Mouse (Mus musculus) ES-E14 (cell line): ENCODE data around the gene Timm17a. TPM values are rescaled to one million over a fixed set of nuclear protein-coding genes. Genes with fewer than 3 reads are reported as not detected.

Source experiments
- DNase-seq: peaks from one replicate; pipeline ENCODE4 v3.0.0-alpha.2; 2013; ENCODE audit warnings: low read depth, low spot score
- H3K27ac ChIP-seq: 2 replicates; pipeline ENCODE4 v1.5.1; 2012; ENCODE audit warnings: low read depth, mild to moderate bottlenecking, low read length, moderate library complexity, mixed read lengths; ENCODE audit not compliant: poor library complexity, insufficient read depth, severe bottlenecking
- H3K36me3 ChIP-seq: 2 replicates; pipeline ENCODE4 v1.6.1; 2012; ENCODE audit warnings: mild to moderate bottlenecking, low read length, moderate library complexity, mixed read lengths; ENCODE audit not compliant: control insufficient read depth, poor library complexity, insufficient read depth, severe bottlenecking
- H3K4me1 ChIP-seq, 2 experiments: fragments of 150-350 bp in 1 of 2; sonication (generic) in 1 of 2; 2 replicates each; pipeline ENCODE4 v1.6.1; 2012; ENCODE audit warnings: low read length in 2 of 2, mild to moderate bottlenecking in 1 of 2, mixed read lengths in 1 of 2; ENCODE audit not compliant: control insufficient read depth in 2 of 2, insufficient read depth in 2 of 2, poor library complexity in 1 of 2
- H3K4me3 ChIP-seq, 2 experiments: fragments of 150-350 bp in 1 of 2; sonication (generic) in 1 of 2; 2 replicates each; pipeline ENCODE4 v1.5.1; 2012; ENCODE audit warnings: low read length in 2 of 2, low read depth in 1 of 2, mild to moderate bottlenecking in 1 of 2, mixed read lengths in 1 of 2; ENCODE audit not compliant: insufficient read depth in 1 of 2, poor library complexity in 1 of 2, severe bottlenecking in 1 of 2
- H3K9ac ChIP-seq: 2 replicates; pipeline ENCODE4 v1.6.1; 2012; ENCODE audit warnings: low read depth, mild to moderate bottlenecking, low read length, mixed read lengths; ENCODE audit not compliant: poor library complexity, insufficient read depth, severe bottlenecking
- H3K9me3 ChIP-seq: fragments of 150-350 bp; sonication (generic); 2 replicates; pipeline ENCODE4 v1.6.1; 2012; ENCODE audit warnings: low read depth, mild to moderate bottlenecking, low read length; ENCODE audit not compliant: control insufficient read depth, insufficient read depth
- CHD2 ChIP-seq: IDR thresholded peaks from 2 replicates; pipeline ENCODE4 v1.6.1; 2014; ENCODE audit warnings: mild to moderate bottlenecking, low read depth, low read length, inconsistent platforms
- HCFC1 ChIP-seq: IDR thresholded peaks from 2 replicates; pipeline ENCODE4 v1.6.1; 2012; ENCODE audit warnings: low read length, inconsistent platforms, borderline replicate concordance; ENCODE audit not compliant: insufficient read depth
- MAFK ChIP-seq: IDR thresholded peaks from 2 replicates; pipeline ENCODE4 v1.6.1; 2014; ENCODE audit warnings: mild to moderate bottlenecking, low read depth, low read length, inconsistent platforms; ENCODE audit not compliant: insufficient read depth
- ZC3H11A ChIP-seq: IDR thresholded peaks from 2 replicates; pipeline ENCODE4 v1.6.1; 2012; ENCODE audit warnings: low read depth, mild to moderate bottlenecking, inconsistent platforms, low read length, borderline replicate concordance
- ZNF384 ChIP-seq: IDR thresholded peaks from 2 replicates; pipeline ENCODE4 v1.6.1; 2012; ENCODE audit warnings: low read depth, low read length, inconsistent platforms
- in situ Hi-C, 2 experiments: fragments of 600-800 bp; cut with MboI; formaldehyde crosslinking; loops; one replicate each; pipeline ENCODE4 v1.15.1; 2025; ENCODE audit warnings: low sequenced_read_pairs in 2 of 2, inconsistent platforms in 1 of 2; ENCODE audit not compliant: unreplicated experiment in 2 of 2
- total RNA-seq: library from RNA; depleted of rRNA; stranded (reverse); fragments of 300-350 nt; gene quantifications from 2 replicates; pipeline ENCODE4 v1.2.3, GENCODE M21; 2012

The Timm17a gene
- total RNA-seq, 1 experiment: 187 TPM

DNA sequence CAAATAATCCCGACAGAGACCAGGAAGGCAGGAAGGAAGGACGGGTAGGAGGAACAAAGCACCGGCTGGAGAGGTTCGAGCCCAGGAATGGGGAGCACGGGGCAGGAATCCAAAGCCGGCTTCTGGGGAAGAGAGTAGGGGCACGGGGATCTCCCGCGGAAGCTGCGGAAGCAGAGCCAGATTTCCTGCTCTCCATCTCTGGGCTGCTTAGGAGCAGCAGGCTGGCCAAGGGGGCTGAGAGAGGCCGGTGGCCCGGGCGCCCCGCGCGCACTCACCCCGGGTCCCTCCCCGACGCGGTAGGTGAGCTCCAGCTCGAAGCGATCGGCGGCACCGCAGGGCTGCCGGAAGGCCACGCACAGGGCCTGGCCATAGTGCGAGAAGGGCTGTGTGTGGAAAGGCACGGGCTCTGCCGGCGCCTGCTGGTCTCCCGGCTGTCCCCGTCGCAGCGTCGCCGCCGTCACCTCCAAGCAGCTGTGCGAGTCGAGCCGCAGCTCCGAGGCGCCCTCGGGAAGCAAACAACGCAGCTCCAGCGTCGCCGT is 30.2 kb downstream of the Timm17a start:
- peaks cover 4 to 9% of the 10 kb centered on the region in 2 experiments; a peak in 3 of 4 replicates for H3K4me1 ChIP-seq
- peak overlapping the region; percentile 95 to 96 for H3K4me3 ChIP-seq
- peak overlapping the region; percentile 91 for H3K9ac ChIP-seq
- no peak for DNase-seq
- no peak overlapping the region for H3K27ac ChIP-seq
- peaks cover 3% of the 10 kb centered on the region; the same call in 1 of the 2 replicates for H3K36me3 ChIP-seq
- in situ Hi-C loops: no loop called here
- H3K9me3 ChIP-seq: no peaks in the 10 kb centered on the region
- no peak for TF ChIP-seq HCFC1
- TF ChIP-seq CHD2: no peak
- no peak for TF ChIP-seq ZNF384
- TF ChIP-seq MAFK: no peak
- TF ChIP-seq ZC3H11A: no peak

DNA sequence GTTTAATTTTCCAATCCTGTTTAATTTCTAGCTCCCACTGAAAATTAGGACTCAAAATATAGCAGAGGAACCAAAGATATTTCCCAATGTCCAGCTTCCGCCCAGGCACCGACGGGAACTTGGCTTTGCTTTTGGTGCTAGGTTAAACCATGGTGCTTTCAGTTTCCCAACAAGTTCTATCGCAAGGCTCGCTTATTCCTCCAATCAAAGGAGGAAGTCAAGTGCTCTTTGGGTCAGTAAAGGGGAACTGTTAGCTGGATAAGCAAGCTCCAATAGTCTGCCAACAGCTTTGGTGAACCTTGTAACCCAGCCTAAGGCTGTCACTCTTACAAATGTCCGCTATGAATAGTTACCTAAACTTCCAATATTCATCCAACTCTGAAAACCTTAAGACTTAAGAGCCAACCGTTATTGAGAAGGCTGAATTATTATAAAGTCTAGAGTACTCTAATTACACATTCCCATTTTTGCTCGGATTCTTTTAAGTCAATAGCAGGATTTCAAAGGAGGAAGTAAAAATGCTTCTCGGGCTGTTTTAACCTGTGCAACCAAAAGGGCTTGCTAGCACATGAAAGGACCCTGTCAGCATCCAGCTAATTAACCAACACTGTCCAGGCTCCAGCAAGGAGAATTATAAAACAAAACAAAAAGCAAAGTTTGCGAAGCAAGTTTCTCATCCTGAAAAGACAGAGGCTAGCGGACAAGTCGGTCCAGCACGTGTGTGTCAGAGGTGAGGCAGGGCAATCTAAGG is 30.9 kb downstream of the Timm17a start:
- H3K4me3 ChIP-seq: peak overlapping the region; percentile 95 to 96
- peak overlapping the region; percentile 91 for H3K9ac ChIP-seq
- DNase-seq: no peak
- TF ChIP-seq CHD2: no peak
- H3K4me1 ChIP-seq: peaks cover 4 to 9% of the 10 kb centered on the region in 2 experiments; a peak in 3 of 4 replicates
- in situ Hi-C loops: no loop called here
- H3K9me3 ChIP-seq: no peaks in the 10 kb centered on the region
- H3K36me3 ChIP-seq: peaks cover 3% of the 10 kb centered on the region; the same call in 1 of the 2 replicates
- no peak overlapping the region for H3K27ac ChIP-seq

- TF ChIP-seq HCFC1: no peak
- no peak for TF ChIP-seq CHD2
- TF ChIP-seq ZC3H11A: no peak
- no peak for TF ChIP-seq ZNF384
- TF ChIP-seq MAFK: no peak
- Histone ChIP-seq H3K9ac (no peak overlapping the region), H3K4me3 (no peak overlapping the region), H3K27ac (no peak overlapping the region), H3K9me3 (no peaks in the 10 kb centered on the region), H3K4me1 (peaks cover 4 to 9% of the 10 kb centered on the region in 2 experiments; a peak in 3 of 4 replicates), H3K36me3 (peaks cover 3% of the 10 kb centered on the region; the same call in 1 of the 2 replicates)
- DNase-seq: no peak
- in situ Hi-C loops: no loop called here
Measured at GRCm38 (mm10) chr1:135281841-135282240, 31.7 kb downstream of the Timm17a start.

- H3K27ac ChIP-seq: no peak overlapping the region
- peaks cover 3% of the 10 kb centered on the region; the same call in 1 of the 2 replicates for H3K36me3 ChIP-seq
- no peak overlapping the region for H3K4me3 ChIP-seq
- no peak for DNase-seq
- TF ChIP-seq ZNF384: no peak
- no peak for TF ChIP-seq ZC3H11A
- no peak for TF ChIP-seq CHD2
- no peak for TF ChIP-seq MAFK
- TF ChIP-seq HCFC1: no peak
- peaks cover 4 to 9% of the 10 kb centered on the region in 2 experiments; a peak in 3 of 4 replicates for H3K4me1 ChIP-seq
- no peak overlapping the region; the same call in 1 of the 2 replicates for H3K9ac ChIP-seq
- in situ Hi-C loops: no loop called here
- H3K9me3 ChIP-seq: no peaks in the 10 kb centered on the region
Measured at GRCm38 (mm10) chr1:135280646-135281045, 32.9 kb downstream of the Timm17a start.
